Mouse (Mus musculus) kidney, embryonic 14.5 days (tissue): ENCODE data around the gene Efemp2. TPM values are rescaled to one million over a fixed set of nuclear protein-coding genes. Genes with fewer than 3 reads are reported as not detected.

Experiments
- ATAC-seq: fragments of 200-750 bp; cut with Nextera tagmentation; 2 replicates; pipeline ENCODE4 v1.8.0; 2017; ENCODE audit warnings: moderate number of reproducible peaks, mild to moderate bottlenecking, moderate TSS enrichment, moderate library complexity; ENCODE audit not compliant: low FRiP score, low TSS enrichment
- H3K27ac ChIP-seq: fragments of 300-500 bp; sonication (generic); 2 replicates; pipeline ENCODE4 v1.5.1; 2014; ENCODE audit warnings: low read depth, mild to moderate bottlenecking, low read length, moderate library complexity, mixed read lengths
- H3K27me3 ChIP-seq: fragments of 300-500 bp; sonication (generic); 2 replicates; pipeline ENCODE4 v1.6.1; 2014; ENCODE audit warnings: mild to moderate bottlenecking, low read length; ENCODE audit not compliant: control insufficient read depth, insufficient read depth
- H3K36me3 ChIP-seq: fragments of 300-500 bp; sonication (generic); 2 replicates; pipeline ENCODE4 v1.6.1; 2014; ENCODE audit warnings: low read length, mixed read lengths; ENCODE audit not compliant: control insufficient read depth, insufficient read depth
- H3K4me1 ChIP-seq: fragments of 300-500 bp; sonication (generic); 2 replicates; pipeline ENCODE4 v1.6.1; 2014; ENCODE audit warnings: low read length, mixed read lengths; ENCODE audit not compliant: control insufficient read depth, insufficient read depth
- H3K4me2 ChIP-seq: fragments of 300-500 bp; sonication (generic); replicated peaks from 2 replicates; pipeline ENCODE4 v1.6.1; 2014; ENCODE audit warnings: low read depth, mild to moderate bottlenecking, low read length
- H3K4me3 ChIP-seq: fragments of 300-500 bp; sonication (generic); 2 replicates; pipeline ENCODE4 v1.5.1; 2014; ENCODE audit warnings: mild to moderate bottlenecking, low read length
- H3K9ac ChIP-seq: fragments of 300-500 bp; sonication (generic); 2 replicates; pipeline ENCODE4 v1.6.1; 2014; ENCODE audit warnings: low read depth, mild to moderate bottlenecking, low read length, moderate library complexity
- H3K9me3 ChIP-seq: fragments of 300-500 bp; sonication (generic); 2 replicates; pipeline ENCODE4 v1.6.1; 2016; ENCODE audit warnings: low read length; ENCODE audit not compliant: control insufficient read depth
- WGBS: fragments of 180-500 bp; shearing (Covaris S2); extraction: QIAGEN DNeasy Blood & Tissue Kit; methylation state at CpG from one replicate; pipeline ENCODE4 v1.1.7; 2014; 5-methylcytosine and 5-hydroxymethylcytosine counted together
- polyA plus RNA-seq: library from polyadenylated mRNA; unstranded; fragments of >200 nt; fragmentation: Nextera tagmentation; extraction: Ambion mirVana; gene quantifications from 2 replicates; pipeline ENCODE4 v1.2.1, GENCODE M21; 2014

The Efemp2 gene
- polyA plus RNA-seq, 1 experiment from 2014 or later: 139 TPM

DNA sequence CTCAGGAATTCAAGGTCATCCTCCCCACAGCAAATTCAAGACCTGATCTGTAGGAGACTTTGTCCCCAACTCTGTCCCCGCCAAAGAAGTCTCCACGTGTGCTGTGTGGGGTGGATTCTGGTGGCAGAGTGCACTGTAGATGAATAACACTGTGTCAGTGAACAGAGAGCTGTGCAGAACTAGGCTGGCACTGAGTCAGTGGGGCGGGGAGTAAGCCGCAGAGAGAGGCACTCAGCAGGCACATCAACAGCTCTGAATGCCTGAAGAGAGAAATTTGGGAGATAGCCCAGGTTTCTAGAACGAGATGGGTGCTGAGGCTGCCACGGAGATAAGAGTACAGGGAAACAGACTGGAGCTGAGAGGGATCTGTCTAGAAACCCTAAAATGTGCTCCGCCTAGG is 14.7 kb upstream of the Efemp2 start:
- no peak overlapping the region for H3K4me3 ChIP-seq
- 73% methylated on average over 7 of the region's 7 CpGs for WGBS

DNA sequence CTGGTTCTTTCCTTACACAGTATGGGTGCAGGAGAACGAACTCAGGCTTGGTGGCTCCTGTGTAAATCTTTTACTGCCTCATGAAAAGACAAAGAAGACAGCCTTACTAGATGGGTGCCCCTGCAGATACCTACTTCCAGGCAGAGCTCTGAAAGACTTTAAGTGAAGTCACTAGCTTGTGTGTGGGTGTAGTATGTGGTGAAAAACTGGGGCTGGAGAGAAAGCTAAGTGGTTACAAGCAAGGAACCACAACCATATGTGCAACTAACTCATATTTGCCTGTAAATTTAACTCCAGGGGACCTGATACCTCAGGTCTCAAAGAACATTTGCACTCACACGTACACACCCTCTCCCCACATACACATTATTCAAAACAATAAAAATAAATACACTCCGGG is 13.9 kb upstream of the Efemp2 start:
- no peaks in the 10 kb centered on the region for H3K9me3 ChIP-seq
- H3K36me3 ChIP-seq: peaks cover 27% of the 10 kb centered on the region
- H3K4me1 ChIP-seq: peaks cover 25% of the 10 kb centered on the region; the same call in 1 of the 2 replicates
- peak overlapping the region; percentile 66 for H3K4me3 ChIP-seq
- H3K27me3 ChIP-seq: no peaks in the 10 kb centered on the region
- H3K4me2 ChIP-seq: peak overlapping the region; percentile 95
- H3K9ac ChIP-seq: peak overlapping the region; percentile 71
- WGBS: 35% methylated on average over 3 of the region's 3 CpGs
- no peak overlapping the region for H3K27ac ChIP-seq
- ATAC-seq: no peak

More for the DNA sequence above, 14.7 kb upstream of the Efemp2 start:
- H3K4me1 ChIP-seq: peaks cover 33% of the 10 kb centered on the region; the same call in 1 of the 2 replicates
- H3K9me3 ChIP-seq: no peaks in the 10 kb centered on the region
- ATAC-seq: no peak
- H3K9ac ChIP-seq: no peak overlapping the region
- no peak overlapping the region for H3K4me2 ChIP-seq
- H3K27ac ChIP-seq: no peak overlapping the region
- no peaks in the 10 kb centered on the region for H3K27me3 ChIP-seq
- H3K36me3 ChIP-seq: peaks cover 25% of the 10 kb centered on the region

DNA sequence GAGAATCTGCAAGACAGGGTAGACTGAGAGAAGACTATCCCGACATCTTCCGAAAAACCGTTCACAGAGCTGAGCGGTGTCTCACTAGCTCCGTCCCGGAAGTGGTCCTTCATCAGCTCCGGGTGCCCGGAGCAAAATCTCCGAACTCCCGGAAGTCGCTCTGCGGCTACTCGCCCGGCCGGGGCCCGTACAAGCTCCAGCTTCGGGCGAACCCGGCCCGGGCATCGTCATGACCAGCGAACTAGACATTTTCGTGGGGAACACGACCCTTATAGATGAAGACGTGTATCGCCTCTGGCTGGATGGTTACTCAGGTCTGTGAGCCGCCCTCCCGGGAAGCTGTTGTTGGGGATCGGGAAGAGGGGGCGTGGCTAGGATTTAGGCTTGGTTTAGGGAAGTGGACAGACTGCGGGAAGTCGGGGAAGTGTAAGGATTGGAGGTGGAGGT is 13.3 kb upstream of the Efemp2 start, which contains the start of gene Fibp:
Gene Fibp (plus strand): TSS at position 151 of the 447 bp plus-strand sequence.
- under 1% methylated on average over 32 of the region's 32 CpGs for WGBS
- peak within 1 kb of the TSS; percentile 71 for H3K9ac ChIP-seq
- ATAC-seq: peak; percentile 55
- H3K9me3 ChIP-seq: no peaks in the 10 kb centered on the region
- H3K36me3 ChIP-seq: peaks cover 33% of the 10 kb centered on the region
- peak within 1 kb of the TSS; percentile 18; the same call in 1 of the 2 replicates for H3K27ac ChIP-seq
- peaks cover 19% of the 10 kb centered on the region; the same call in 1 of the 2 replicates for H3K4me1 ChIP-seq
- H3K27me3 ChIP-seq: no peaks in the 10 kb centered on the region
- H3K4me2 ChIP-seq: peak within 1 kb of the TSS; percentile 95
- peak within 1 kb of the TSS; percentile 66 for H3K4me3 ChIP-seq

- Histone ChIP-seq H3K4me2 (peak overlapping the region; percentile 95), H3K36me3 (peaks cover 43% of the 10 kb centered on the region), H3K9ac (peak overlapping the region; percentile 28; the same call in 1 of the 2 replicates), H3K27me3 (no peaks in the 10 kb centered on the region), H3K4me3 (peak overlapping the region; percentile 66), H3K9me3 (no peaks in the 10 kb centered on the region), H3K4me1 (0 out of 2 replicates have a peak, but pooled peaks cover 9% of the 10 kb centered on the region), H3K27ac (no peak overlapping the region)
- no peak for ATAC-seq
- 91% methylated on average over 6 of the region's 6 CpGs for WGBS
Observed at GRCm38 (mm10) chr19:5461411-5461810, 12.3 kb upstream of the Efemp2 start.

DNA sequence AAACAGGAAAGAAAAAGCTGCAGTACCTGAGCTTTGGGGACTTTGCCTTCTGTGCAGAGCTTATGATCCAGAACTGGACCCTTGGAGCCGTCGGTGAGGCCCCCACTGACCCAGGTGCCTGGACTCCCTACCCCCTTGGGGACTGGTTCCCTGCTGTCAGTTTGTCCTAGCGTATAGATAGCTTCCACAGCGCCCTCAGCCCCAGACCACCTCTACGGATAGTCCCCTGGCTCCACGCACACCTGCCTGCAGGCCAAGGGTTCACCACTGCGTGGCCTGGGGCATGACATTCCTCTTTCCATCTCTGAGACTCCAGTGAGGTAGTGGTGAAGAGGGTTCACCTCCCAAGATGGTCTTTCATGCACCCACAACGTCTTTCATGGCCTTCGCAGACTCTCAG is 10.5 kb upstream of the Efemp2 start:
- no peak overlapping the region for H3K4me3 ChIP-seq
- H3K27ac ChIP-seq: no peak overlapping the region
- WGBS: 90% methylated on average over 9 of the region's 9 CpGs
- no peak overlapping the region for H3K9ac ChIP-seq
- no peaks in the 10 kb centered on the region for H3K27me3 ChIP-seq
- 0 out of 2 replicates have a peak, but pooled peaks cover 7% of the 10 kb centered on the region for H3K4me1 ChIP-seq
- H3K4me2 ChIP-seq: no peak overlapping the region
- ATAC-seq: no peak
- no peaks in the 10 kb centered on the region for H3K9me3 ChIP-seq
- H3K36me3 ChIP-seq: peaks cover 56% of the 10 kb centered on the region

DNA sequence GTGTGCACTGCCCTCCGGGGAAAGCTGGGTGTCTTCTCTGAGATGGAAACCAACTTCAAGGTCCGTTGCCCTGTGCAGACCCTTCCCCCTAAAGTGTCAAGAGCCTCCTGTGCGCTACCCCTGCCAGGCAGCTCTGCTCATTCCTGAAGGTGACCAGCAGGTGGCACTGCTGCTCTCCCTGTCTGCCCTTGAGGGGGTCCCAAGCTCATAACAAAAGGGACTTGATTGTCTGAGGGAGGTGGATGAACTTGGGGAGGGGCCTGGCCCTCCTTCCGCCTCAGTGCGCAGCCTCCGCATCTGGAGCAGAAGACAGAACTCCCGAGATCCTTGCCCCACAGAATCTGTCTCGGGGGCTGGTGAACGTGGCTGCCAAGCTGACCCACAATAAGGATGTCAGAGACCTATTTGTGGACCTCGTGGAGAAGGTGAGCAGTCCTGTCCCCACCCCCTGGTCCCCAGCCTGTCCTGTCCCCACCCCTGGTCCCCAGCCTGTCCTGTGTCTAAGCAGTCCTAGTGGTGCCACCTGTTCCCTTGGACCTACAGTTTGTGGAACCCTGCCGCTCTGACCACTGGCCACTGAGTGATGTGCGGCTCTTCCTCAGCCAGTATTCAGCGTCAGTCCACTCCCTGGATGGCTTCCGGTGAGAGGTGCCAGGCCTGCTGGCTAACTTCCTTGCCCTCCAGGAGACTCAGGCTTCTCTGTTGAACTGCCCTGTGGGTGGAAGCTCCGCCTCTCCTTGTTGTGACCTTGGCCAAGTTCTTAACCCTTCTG is 9.8 kb upstream of the Efemp2 start:
- Histone ChIP-seq H3K27ac (peak overlapping the region; percentile 15; the same call in 1 of the 2 replicates), H3K4me2 (peak overlapping the region; percentile 19), H3K36me3 (peaks cover 56% of the 10 kb centered on the region), H3K4me1 (0 out of 2 replicates have a peak, but pooled peaks cover 7% of the 10 kb centered on the region), H3K27me3 (no peaks in the 10 kb centered on the region), H3K9me3 (no peaks in the 10 kb centered on the region), H3K9ac (peak overlapping the region; percentile 36; the same call in 1 of the 2 replicates), H3K4me3 (0 out of 2 replicates have a peak overlapping the region, but pooled peaks have one; percentile 9)
- peak; percentile 50 for ATAC-seq
- WGBS: 40% methylated on average over 15 of the region's 15 CpGs

- no peak overlapping the region for H3K27ac ChIP-seq
- peaks cover 56% of the 10 kb centered on the region for H3K36me3 ChIP-seq
- no peak overlapping the region for H3K9ac ChIP-seq
- no peaks in the 10 kb centered on the region for H3K9me3 ChIP-seq
- H3K4me3 ChIP-seq: no peak overlapping the region
- H3K4me1 ChIP-seq: 0 out of 2 replicates have a peak, but pooled peaks cover 7% of the 10 kb centered on the region
- WGBS: 94% methylated on average over 8 of the region's 8 CpGs
- no peak overlapping the region for H3K4me2 ChIP-seq
- H3K27me3 ChIP-seq: no peaks in the 10 kb centered on the region
- ATAC-seq: no peak
Observed at GRCm38 (mm10) chr19:5465037-5465436, 8.7 kb upstream of the Efemp2 start.

GRCm38 (mm10) chr19:5466916-5467500 is 6.7 kb upstream of the Efemp2 start:
- peaks cover 52% of the 10 kb centered on the region for H3K36me3 ChIP-seq
- ATAC-seq: no peak
- H3K4me3 ChIP-seq: no peak overlapping the region
- no peak overlapping the region for H3K27ac ChIP-seq
- H3K9ac ChIP-seq: no peak overlapping the region
- H3K27me3 ChIP-seq: no peaks in the 10 kb centered on the region
- no peak overlapping the region for H3K4me2 ChIP-seq
- 94% methylated on average over 6 of the region's 6 CpGs for WGBS
- H3K4me1 ChIP-seq: no peaks in the 10 kb centered on the region
- no peaks in the 10 kb centered on the region for H3K9me3 ChIP-seq

- Histone ChIP-seq H3K4me1 (no peaks in the 10 kb centered on the region), H3K9ac (no peak within 1 kb of the TSS), H3K4me2 (no peak within 1 kb of the TSS), H3K27ac (no peak within 1 kb of the TSS), H3K36me3 (peaks cover 41% of the 10 kb centered on the region), H3K4me3 (no peak within 1 kb of the TSS), H3K9me3 (no peaks in the 10 kb centered on the region), H3K27me3 (no peaks in the 10 kb centered on the region)
- 62% methylated on average over 5 of the region's 5 CpGs for WGBS
- no peak for ATAC-seq
Observed at GRCm38 (mm10) chr19:5468374-5468773, 5.4 kb upstream of the Efemp2 start, which contains the start of gene Ctsw. Gene Ctsw (minus strand): TSS chr19:5468507.
